Mouse (Mus musculus) limb, embryonic 14.5 days (tissue): ENCODE measurements around the gene Smim12. TPM values are rescaled to one million over a fixed set of nuclear protein-coding genes. Genes with fewer than 3 reads are reported as not detected.

Experiments used
- ATAC-seq: fragments of 200-750 bp; cut with Nextera tagmentation; 2 replicates; pipeline ENCODE4 v1.8.0; 2017; ENCODE audit warnings: low read depth, moderate number of reproducible peaks, moderate TSS enrichment; ENCODE audit not compliant: low FRiP score
- DNase-seq: peaks from one replicate; pipeline ENCODE4 v3.0.0-alpha.2; 2015; ENCODE audit warnings: low spot score
- H3K27ac ChIP-seq: fragments of 300-500 bp; sonication (generic); replicated peaks from 2 replicates; pipeline ENCODE4 v1.5.1; 2014; ENCODE audit warnings: low read depth, mild to moderate bottlenecking, low read length, moderate library complexity, mixed read lengths
- H3K27me3 ChIP-seq: fragments of 300-500 bp; sonication (generic); 2 replicates; pipeline ENCODE4 v1.6.1; 2014; ENCODE audit warnings: low read length, mixed read lengths; ENCODE audit not compliant: control insufficient read depth, insufficient read depth
- H3K36me3 ChIP-seq: fragments of 300-500 bp; sonication (generic); 2 replicates; pipeline ENCODE4 v1.6.1; 2014; ENCODE audit warnings: mild to moderate bottlenecking, low read length, moderate library complexity, mixed read lengths; ENCODE audit not compliant: control insufficient read depth, insufficient read depth
- H3K4me1 ChIP-seq: fragments of 300-500 bp; sonication (generic); 2 replicates; pipeline ENCODE4 v1.6.1; 2014; ENCODE audit warnings: antibody characterized with exemption, low read length, mixed read lengths; ENCODE audit not compliant: control insufficient read depth, insufficient read depth
- H3K4me2 ChIP-seq: fragments of 300-500 bp; sonication (generic); replicated peaks from 2 replicates; pipeline ENCODE4 v1.6.1; 2014; ENCODE audit warnings: low read depth, mild to moderate bottlenecking, low read length, moderate library complexity; ENCODE audit not compliant: severe bottlenecking
- H3K4me3 ChIP-seq: fragments of 300-500 bp; sonication (generic); replicated peaks from 2 replicates; pipeline ENCODE4 v1.5.1; 2014; ENCODE audit warnings: low read length
- H3K9ac ChIP-seq: fragments of 300-500 bp; sonication (generic); 2 replicates; pipeline ENCODE4 v1.6.1; 2014; ENCODE audit warnings: mild to moderate bottlenecking, low read depth, low read length, moderate library complexity; ENCODE audit not compliant: severe bottlenecking
- H3K9me3 ChIP-seq: fragments of 300-500 bp; sonication (generic); 2 replicates; pipeline ENCODE4 v1.6.1; 2016; ENCODE audit warnings: low read length; ENCODE audit not compliant: control insufficient read depth
- POLR2A ChIP-seq: fragments of 200-500 bp; IDR thresholded peaks from 2 replicates; pipeline ENCODE4 v1.8.0; 2012; ENCODE audit warnings: inconsistent platforms, mild to moderate bottlenecking, moderate library complexity, borderline replicate concordance; ENCODE audit not compliant: insufficient read depth, insufficient read length; ENCODE audit errors: extremely low read depth
- WGBS: fragments of 180-500 bp; shearing (Covaris S2); extraction: QIAGEN DNeasy Blood & Tissue Kit; methylation state at CpG from one replicate; pipeline ENCODE4 v1.1.7; 2014; 5-methylcytosine and 5-hydroxymethylcytosine counted together
- polyA plus RNA-seq, 2 experiments: library from polyadenylated mRNA; depleted of rRNA in 1 of 2; stranded (reverse) in 1 of 2; unstranded in 1 of 2; fragments of >200 nt; fragmentation: Nextera tagmentation in 1 of 2; extraction: Ambion mirVana in 1 of 2; gene quantifications; 2 replicates each; pipeline versions ENCODE4 v1.2.1 to v1.2.3; 2012 to 2014

Smim12 gene
- polyA plus RNA-seq, 2 experiments: 31.7 to 53.3 TPM

- no peaks in the 10 kb centered on the region for H3K4me1 ChIP-seq
- WGBS: 68% methylated on average over 19 of the region's 19 CpGs
- DNase-seq (no peak), ATAC-seq (no peak)
- no peaks in the 10 kb centered on the region for H3K27me3 ChIP-seq
- H3K4me2 ChIP-seq: no peak overlapping the region
- no peak for TF ChIP-seq POLR2A
- H3K4me3 ChIP-seq: no peak overlapping the region
- no peaks in the 10 kb centered on the region for H3K36me3 ChIP-seq
- H3K27ac ChIP-seq: no peak overlapping the region
- no peaks in the 10 kb centered on the region for H3K9me3 ChIP-seq
- no peak overlapping the region for H3K9ac ChIP-seq
Measured at GRCm38 (mm10) chr4:127263438-127264182, 20.0 kb downstream of the Smim12 start.

GRCm38 (mm10) chr4:127264183-127264554, 20.6 kb downstream of the Smim12 start:
- H3K4me2 ChIP-seq: no peak overlapping the region
- H3K4me3 ChIP-seq: no peak overlapping the region
- ATAC-seq (no peak), DNase-seq (no peak)
- H3K9me3 ChIP-seq: no peaks in the 10 kb centered on the region
- H3K27ac ChIP-seq: no peak overlapping the region
- no peaks in the 10 kb centered on the region for H3K4me1 ChIP-seq
- no peaks in the 10 kb centered on the region for H3K36me3 ChIP-seq
- no peaks in the 10 kb centered on the region for H3K27me3 ChIP-seq
- WGBS: 61% methylated on average over 5 of the region's 5 CpGs
- H3K9ac ChIP-seq: no peak overlapping the region
- TF ChIP-seq POLR2A: no peak

- DNase-seq (peak; percentile 3), ATAC-seq (peak; percentile 37; the same call in 1 of the 2 replicates)
- 66% methylated on average over 9 of the region's 9 CpGs for WGBS
Measured at GRCm38 (mm10) chr4:127278451-127279001, 34.9 kb downstream of the Smim12 start.

GRCm38 (mm10) chr4:127279241-127279640, 35.7 kb downstream of the Smim12 start:
- DNase-seq (no peak), ATAC-seq (no peak)
- Histone ChIP-seq H3K9me3 (no peaks in the 10 kb centered on the region), H3K36me3 (no peaks in the 10 kb centered on the region), H3K4me2 (no peak overlapping the region), H3K4me3 (no peak overlapping the region), H3K27ac (no peak overlapping the region), H3K27me3 (no peaks in the 10 kb centered on the region), H3K9ac (no peak overlapping the region), H3K4me1 (no peaks in the 10 kb centered on the region)
- no peak for TF ChIP-seq POLR2A
- 77% methylated on average over 9 of the region's 9 CpGs for WGBS

More at GRCm38 (mm10) chr4:127278451-127279001, 34.9 kb downstream of the Smim12 start:
- H3K27ac ChIP-seq: no peak overlapping the region
- no peaks in the 10 kb centered on the region for H3K9me3 ChIP-seq
- TF ChIP-seq POLR2A: no peak
- no peak overlapping the region for H3K4me2 ChIP-seq
- H3K9ac ChIP-seq: no peak overlapping the region
- H3K36me3 ChIP-seq: no peaks in the 10 kb centered on the region
- no peaks in the 10 kb centered on the region for H3K4me1 ChIP-seq
- H3K4me3 ChIP-seq: no peak overlapping the region
- no peaks in the 10 kb centered on the region for H3K27me3 ChIP-seq

- Histone ChIP-seq H3K9me3 (no peaks in the 10 kb centered on the region), H3K27ac (no peak overlapping the region), H3K4me1 (no peaks in the 10 kb centered on the region), H3K4me2 (no peak overlapping the region), H3K9ac (no peak overlapping the region), H3K27me3 (no peaks in the 10 kb centered on the region), H3K36me3 (no peaks in the 10 kb centered on the region), H3K4me3 (no peak overlapping the region)
- ATAC-seq: no peak
- WGBS: 60% methylated on average over 4 of the region's 4 CpGs
- no peak for TF ChIP-seq POLR2A
- DNase-seq: no peak
Measured at GRCm38 (mm10) chr4:127286907-127287306, 43.3 kb downstream of the Smim12 start.
